Mouse (Mus musculus) ovary, postnatal 14 days (tissue): Measurements from ENCODE around the gene Slc6a9.

Experiments
- DNase-seq: peaks from one replicate; pipeline ENCODE4 v3.0.0; 2022; ENCODE audit warnings: low spot score

Gene Slc6a9

DNA sequence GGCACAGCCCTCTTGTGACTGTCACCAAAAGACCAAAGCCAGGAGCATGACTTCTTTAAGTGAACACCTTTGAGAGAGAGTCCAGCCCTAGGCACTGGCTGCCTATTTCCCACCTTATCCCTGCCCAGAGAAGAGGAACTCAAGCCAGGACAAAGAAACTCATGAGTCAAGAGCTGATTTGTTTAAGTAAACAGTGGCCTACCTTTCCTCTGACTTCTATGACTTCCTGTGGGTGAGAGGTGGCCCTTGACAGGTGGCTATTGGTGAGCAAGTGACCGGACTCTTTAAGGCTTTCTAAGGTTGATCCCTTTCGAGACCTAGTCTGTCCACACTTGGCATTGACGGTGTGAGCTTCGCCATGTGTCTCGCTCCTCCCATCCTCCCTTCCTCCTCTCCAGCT lies 6.5 kb downstream of the Slc6a9 start:
- no peak for DNase-seq

GRCm38 (mm10) chr4:117841566-117841965 lies 7.3 kb downstream of the Slc6a9 start:
- no peak for DNase-seq

GRCm38 (mm10) chr4:117843101-117843500 lies 8.8 kb downstream of the Slc6a9 start:
- DNase-seq: no peak

DNA sequence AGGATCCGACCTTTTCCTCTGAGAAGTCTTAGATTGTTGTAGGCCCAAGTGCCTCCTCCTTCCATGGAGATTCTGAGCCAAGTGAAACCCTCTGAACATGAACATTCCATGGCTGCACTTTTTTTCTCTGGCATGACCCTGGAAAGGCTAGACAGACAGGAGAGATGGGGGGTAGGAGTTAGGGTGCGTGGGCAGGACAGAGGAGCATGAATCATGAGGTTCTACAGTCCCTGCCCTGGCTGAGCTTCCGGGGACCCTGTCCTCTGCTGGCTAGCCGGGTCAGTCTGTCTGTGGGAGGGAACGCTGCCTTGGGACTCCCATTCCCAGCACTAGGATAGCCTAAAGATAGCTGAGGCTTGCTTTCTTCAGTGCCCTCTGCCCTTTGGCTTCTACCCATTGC lies 10.2 kb downstream of the Slc6a9 start:
- no peak for DNase-seq

DNA sequence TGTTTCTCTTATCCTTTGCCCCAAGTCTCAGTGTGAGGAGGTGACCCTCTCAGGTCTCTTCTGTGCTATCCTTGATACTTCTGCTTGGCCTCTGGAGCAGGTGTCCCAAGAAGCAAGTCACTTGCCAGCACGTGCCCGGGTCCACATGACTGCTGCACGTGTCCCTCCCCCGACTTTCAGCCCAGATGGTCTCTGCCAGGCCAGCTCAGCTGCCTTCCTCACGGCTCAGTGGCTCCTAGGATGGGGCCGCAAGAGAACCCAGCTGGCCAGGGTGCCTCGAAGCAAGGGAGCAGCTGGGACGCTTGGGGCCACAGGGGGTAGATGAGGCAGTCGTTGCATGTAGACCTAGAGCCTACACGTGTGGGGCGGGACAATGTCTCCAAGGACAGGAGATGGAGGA lies 11.0 kb downstream of the Slc6a9 start:
- no peak for DNase-seq

DNA sequence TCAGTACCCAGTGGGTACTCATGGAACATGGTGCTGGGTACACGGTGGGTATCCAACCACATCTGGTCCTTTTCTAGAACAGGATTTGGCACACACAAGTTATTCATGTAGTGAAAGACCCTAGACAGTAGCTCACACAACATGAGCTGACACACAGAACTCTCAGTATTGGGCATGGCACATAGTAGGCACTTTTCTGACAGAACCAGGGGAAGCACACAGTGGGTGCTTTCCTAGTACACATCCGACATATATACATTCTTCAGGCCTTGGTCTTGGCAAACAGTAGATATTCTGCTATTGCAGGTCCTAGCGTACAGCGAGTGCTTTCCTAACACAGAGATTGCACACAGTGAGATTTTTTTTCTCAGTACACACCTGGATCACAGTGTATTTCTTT lies 12.0 kb downstream of the Slc6a9 start:
- no peak for DNase-seq

DNA sequence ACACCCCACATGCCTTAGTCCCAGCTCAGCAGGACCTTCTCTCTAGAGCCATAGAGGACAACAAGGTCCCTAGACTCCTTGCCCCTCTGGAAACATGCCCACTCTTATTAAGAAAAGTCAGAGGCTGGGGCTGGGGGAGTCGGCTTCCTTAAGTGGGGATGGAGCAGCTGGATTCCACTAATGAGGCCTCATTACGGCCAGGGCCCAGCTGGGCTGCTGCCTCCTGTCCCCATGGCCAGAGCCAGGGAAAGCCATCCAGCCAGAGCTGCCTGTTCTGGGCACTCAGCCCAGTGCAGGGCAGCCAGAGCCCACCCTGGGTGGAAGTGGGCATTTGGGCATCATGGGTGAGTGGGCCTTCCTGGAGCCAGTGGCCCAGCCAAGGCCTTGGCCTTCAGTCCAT lies 12.7 kb downstream of the Slc6a9 start:
- DNase-seq: no peak

GRCm38 (mm10) chr4:117849063-117849462 lies 14.8 kb downstream of the Slc6a9 start:
- DNase-seq: no peak

GRCm38 (mm10) chr4:117849506-117849905 lies 15.2 kb downstream of the Slc6a9 start:
- no peak for DNase-seq

DNA sequence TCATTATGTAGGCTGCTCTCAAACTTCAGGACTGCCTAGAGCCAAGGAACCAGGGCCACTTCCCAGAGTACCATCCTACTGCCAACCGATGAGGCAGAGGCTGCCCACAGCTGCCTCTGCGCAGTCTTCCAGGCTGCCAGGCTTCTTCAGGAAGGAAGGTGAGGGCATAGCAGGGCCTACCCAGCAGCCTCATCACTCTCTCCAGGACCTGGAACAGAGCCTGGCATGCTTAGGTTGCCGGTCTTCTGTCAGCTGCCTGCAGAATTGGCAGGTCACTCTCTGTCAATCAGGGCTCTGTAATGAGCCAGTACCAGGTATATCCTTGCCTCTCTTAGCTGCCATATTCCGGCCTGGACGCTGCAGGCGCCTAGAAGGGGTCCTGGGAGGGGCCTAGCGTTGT lies 15.9 kb downstream of the Slc6a9 start:
- no peak for DNase-seq

DNA sequence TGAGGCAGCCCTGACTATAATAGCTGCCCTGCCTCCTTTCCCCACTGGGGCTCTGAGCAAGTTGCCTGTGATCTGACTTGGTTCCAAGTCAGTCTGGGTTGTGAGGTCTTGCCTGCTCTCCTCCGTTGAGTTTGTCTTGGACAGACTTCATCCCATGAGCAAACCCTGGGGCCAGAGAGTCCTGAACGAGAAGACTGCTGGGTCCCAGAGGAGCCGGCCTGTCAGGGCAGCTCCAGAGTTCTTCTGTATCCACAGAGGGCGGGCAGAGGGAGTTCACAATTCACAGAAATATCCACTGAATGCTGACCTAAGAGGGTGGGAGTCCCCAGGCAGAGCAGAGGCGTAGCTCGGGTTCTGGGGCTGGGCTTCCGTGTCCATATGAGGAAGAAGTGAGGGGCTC lies 16.6 kb downstream of the Slc6a9 start:
- no peak for DNase-seq

DNA sequence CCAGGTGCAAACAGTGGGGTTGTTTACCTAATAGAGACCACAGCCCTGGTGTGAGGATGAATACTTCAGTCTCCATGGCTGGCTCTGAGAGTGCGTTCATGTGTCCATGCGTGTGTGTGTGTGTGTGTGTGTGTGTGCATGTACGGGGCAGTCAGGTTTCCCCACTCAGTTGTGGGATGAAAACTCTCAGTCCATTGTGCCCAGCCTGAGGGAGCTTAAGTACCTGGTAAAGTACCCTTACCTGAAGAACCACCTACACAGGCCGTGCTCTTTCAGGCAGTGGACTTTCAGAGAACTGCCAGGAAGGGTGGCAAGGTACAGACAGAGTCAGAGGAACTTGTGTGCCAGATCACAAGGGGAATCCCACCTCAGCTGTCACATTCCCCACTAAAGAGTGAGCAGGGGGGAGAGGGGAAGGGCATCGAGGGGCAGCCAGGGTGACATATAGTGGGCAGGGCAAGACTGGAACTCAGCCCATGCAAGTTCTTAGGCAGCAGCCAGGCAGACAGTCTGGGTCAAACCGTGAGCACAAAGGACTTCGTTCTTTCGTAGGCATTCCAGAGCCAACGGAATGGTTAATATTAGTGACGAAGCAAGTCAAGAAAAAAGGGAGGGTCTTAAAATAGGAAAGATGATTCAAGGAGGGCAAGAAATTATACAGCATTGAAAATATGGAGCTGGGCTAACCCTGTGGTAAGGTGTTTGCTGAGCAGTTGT lies 18.0 kb downstream of the Slc6a9 start:
- no peak for DNase-seq

DNA sequence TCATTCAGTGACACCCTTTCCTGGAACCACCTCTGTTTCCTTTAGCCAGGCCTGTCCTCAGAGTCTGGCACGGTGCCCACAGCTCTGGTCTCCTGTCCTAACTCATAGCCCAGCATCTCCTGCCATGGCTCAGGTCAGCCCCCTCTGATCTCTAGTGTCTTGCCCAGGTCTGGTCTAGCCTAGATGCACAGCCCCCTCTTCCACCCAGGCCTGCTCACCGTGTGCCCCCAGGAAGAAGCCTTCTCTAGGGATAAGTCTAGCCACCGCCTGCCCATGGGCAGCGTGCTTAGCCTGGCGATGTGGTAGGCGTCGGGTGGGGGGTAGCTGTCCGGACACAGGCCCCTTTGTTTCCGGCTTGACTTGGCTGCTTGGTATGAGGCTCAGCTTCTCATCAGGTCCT lies 20.8 kb downstream of the Slc6a9 start:
- DNase-seq: no peak

- peak; percentile 55 for DNase-seq
Observed at GRCm38 (mm10) chr4:117858794-117859193, 24.5 kb downstream of the Slc6a9 start.

DNA sequence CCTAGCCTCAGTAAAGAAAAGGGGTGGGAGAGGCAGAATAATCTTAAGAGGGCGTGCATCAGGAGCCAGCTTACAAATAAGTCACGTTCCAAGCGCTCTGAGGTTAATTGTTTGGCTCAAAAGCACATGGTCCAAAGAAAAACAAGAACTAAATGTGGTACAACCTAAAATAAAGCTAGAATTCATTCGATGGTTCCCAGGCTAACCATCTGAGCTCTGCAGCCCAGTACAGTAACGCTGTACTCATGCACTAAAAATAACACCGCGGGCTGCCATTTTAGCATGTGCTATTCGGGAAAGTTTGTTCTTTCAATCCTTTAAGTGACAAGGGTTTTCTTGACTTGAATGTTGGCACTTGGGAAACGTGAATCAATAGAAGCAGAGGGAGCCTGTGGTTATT lies 26.3 kb downstream of the Slc6a9 start:
- DNase-seq: no peak

GRCm38 (mm10) chr4:117862823-117863222 lies 28.5 kb downstream of the Slc6a9 start:
- no peak for DNase-seq

- peak; percentile 78 for DNase-seq
Observed at GRCm38 (mm10) chr4:117866083-117866482, 31.8 kb downstream of the Slc6a9 start.

- DNase-seq: no peak
Observed at GRCm38 (mm10) chr4:117867000-117867399, 32.7 kb downstream of the Slc6a9 start.

GRCm38 (mm10) chr4:117867823-117868222 lies 33.5 kb downstream of the Slc6a9 start:
- peak; percentile 34 for DNase-seq

DNA sequence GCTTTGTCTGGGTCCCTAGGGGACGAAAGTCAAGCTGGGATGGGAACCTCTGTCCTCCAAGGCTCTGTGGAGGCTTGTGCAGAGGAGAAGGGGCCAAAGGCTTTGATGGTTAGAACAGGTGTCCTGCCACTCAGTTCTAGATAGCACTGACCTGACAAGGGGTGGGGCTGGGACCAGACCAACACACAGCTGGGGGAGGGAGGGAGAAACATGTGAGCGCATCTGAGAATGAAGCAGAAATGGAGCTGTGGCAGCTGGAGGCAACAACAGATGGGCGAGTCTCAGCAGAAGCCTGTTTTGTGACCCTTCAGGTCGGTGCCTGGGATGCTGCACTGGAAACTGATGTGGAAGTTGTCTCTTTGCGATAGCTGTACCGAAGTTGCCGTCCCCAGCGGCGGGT lies 35.0 kb downstream of the Slc6a9 start:
- no peak for DNase-seq

GRCm38 (mm10) chr4:117870437-117870836 lies 36.1 kb downstream of the Slc6a9 start:
- DNase-seq: no peak

DNA sequence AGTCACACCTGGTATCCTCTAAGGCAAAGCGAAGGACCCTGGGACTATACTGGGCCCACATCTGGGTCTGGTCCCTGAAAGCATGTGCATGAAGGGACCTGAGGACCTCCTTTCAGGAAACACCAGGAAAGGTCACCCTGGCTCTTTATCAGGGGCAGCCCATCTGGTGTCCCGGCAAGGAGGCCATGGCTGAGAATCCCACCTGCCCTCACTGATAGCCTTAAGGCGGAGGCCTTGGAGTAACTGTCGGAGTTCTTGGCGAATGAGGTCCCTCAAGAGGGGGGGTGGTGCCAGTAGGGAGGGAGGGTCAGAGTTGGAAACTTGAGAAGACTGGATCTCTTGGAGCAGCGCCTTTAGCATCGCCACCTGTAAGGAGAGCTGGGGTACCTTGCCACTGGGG lies 37.5 kb downstream of the Slc6a9 start:
- DNase-seq: no peak

GRCm38 (mm10) chr4:117872471-117872886 lies 38.2 kb downstream of the Slc6a9 start, which contains the start of gene Ccdc24:
Gene Ccdc24, minus strand, starts transcription at chr4:117872557.
- no peak for DNase-seq

DNA sequence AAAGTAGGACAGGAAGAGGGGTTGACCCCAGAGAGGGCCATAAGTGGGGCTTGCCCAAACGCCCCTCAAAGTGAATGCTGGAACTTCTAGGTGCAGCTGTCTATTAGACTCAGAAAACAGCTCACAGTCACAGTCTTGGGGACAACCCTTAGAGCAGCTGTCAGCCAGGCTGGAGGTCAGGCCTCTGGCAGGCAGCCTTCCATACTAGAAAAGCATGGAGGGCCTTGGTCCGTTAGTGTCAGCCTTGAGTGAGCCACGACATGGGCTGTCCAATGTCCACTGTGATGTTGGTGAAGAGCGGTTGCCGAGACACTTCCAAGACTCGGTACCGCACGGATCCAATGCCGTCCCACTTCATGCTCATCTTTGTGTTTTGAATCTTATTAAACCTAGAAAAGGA lies 39.3 kb downstream of the Slc6a9 start:
- DNase-seq: no peak
